In genomic region chr7:79660291-79661150, GRCm38 (mm10) we compare ENCODE assay signal across 7 mouse cellular contexts. TPM values are rescaled to one million over a fixed set of nuclear protein-coding genes. Genes with fewer than 3 reads are reported as not detected.
DNase-seq lines count a peak whose midpoint lies in the region; ATAC-seq and TF ChIP-seq lines count a peak whose summit lies in the region.

No protein-coding gene starts in this region.

- H3K27ac ChIP-seq in left cerebral cortex, adult 2 months = no peak overlapping the region
- H3K27ac ChIP-seq in bone marrow, adult 2 months (ENCODE audit: control insufficient read depth, insufficient read depth, low read depth, low read length, poor library complexity) = peak overlapping the region; percentile 16; the same call in 1 of the 2 replicates
- no peak overlapping the region for H3K27ac ChIP-seq in forebrain, embryonic 16.5 days (ENCODE audit: low read length)
- peak overlapping the region; percentile 60 for H3K27ac ChIP-seq in liver, embryonic 13.5 days
- H3K27ac ChIP-seq in stomach, embryonic 16.5 days (ENCODE audit: low read length) = no peak overlapping the region

- no peak for TF ChIP-seq POLR2A in bone marrow, adult 2 months (IDR thresholded peaks at IDR 0.05; ENCODE audit: borderline replicate concordance, control insufficient read depth, low read depth, low read length)

- intact Hi-C loops in left cerebral cortex, adult 2 months (cut with DNase I) = no loop called here
- intact Hi-C loops in left cerebral cortex, postnatal 14 days (cut with DNase I) = loop anchor here (5.0 kb wide), 1 partner anchor 62 kb away; no protein-coding TSS in a partner anchor

- 0 out of 2 replicates have a peak, but pooled peaks have one; percentile 4 for ATAC-seq in forebrain, embryonic 16.5 days
- peak; percentile 30 for ATAC-seq in liver, embryonic 13.5 days (ENCODE audit: low read depth)
- ATAC-seq in stomach, embryonic 16.5 days (ENCODE audit: insufficient read depth, low FRiP score) = 0 out of 2 replicates have a peak, but pooled peaks have one; percentile 15

- peak overlapping the region; percentile 32 for H3K9ac ChIP-seq in forebrain, embryonic 16.5 days (replicated peaks; ENCODE audit: low read depth, low read length)
- H3K9ac ChIP-seq in liver, embryonic 13.5 days = peak overlapping the region; percentile 91
- peak overlapping the region; percentile 82 for H3K9ac ChIP-seq in stomach, embryonic 16.5 days (ENCODE audit: low read length)

- DNase-seq in left cerebral cortex, adult 2 months (ENCODE audit: extremely low spot score in 1 of 2, low spot score in 2 of 2) = no peak
- no peak for DNase-seq in left cerebral cortex, postnatal 14 days (ENCODE audit: low spot score in 2 of 2)
- DNase-seq in liver, embryonic 13.5 days = no peak
- no peak for DNase-seq in layer of hippocampus, postnatal 25 days (ENCODE audit: extremely low spot score in 1 of 2, low spot score in 1 of 2)

- H3K27me3 ChIP-seq in forebrain, embryonic 16.5 days (replicated peaks; ENCODE audit: control insufficient read depth, insufficient read depth, low read length) = no peaks in the 10 kb centered on the region
- no peaks in the 10 kb centered on the region for H3K27me3 ChIP-seq in liver, embryonic 13.5 days
- no peaks in the 10 kb centered on the region for H3K27me3 ChIP-seq in stomach, embryonic 16.5 days (ENCODE audit: control insufficient read depth, insufficient read depth, low read length)

- H3K4me1 ChIP-seq in bone marrow, adult 2 months (ENCODE audit: control insufficient read depth, insufficient read depth, low read length) = no peaks in the 10 kb centered on the region; the same call in 1 of the 2 replicates
- peaks cover 17% of the 10 kb centered on the region for H3K4me1 ChIP-seq in forebrain, embryonic 16.5 days (replicated peaks; ENCODE audit: control insufficient read depth, insufficient read depth, low read length)
- H3K4me1 ChIP-seq in liver, embryonic 13.5 days (replicated peaks) = peaks cover 41% of the 10 kb centered on the region
- peaks cover 21% of the 10 kb centered on the region for H3K4me1 ChIP-seq in stomach, embryonic 16.5 days (ENCODE audit: control insufficient read depth, insufficient read depth, low read length)

- TF ChIP-seq CTCF in left cerebral cortex, adult 2 months (IDR thresholded peaks at IDR 0.05) = no peak
- no peak for TF ChIP-seq CTCF in bone marrow, adult 2 months (IDR thresholded peaks at IDR 0.05; ENCODE audit: control insufficient read depth, insufficient read depth, low read length)

- peak overlapping the region; percentile 66 for H3K4me3 ChIP-seq in left cerebral cortex, adult 2 months
- H3K4me3 ChIP-seq in bone marrow, adult 2 months (replicated peaks; ENCODE audit: control insufficient read depth, low read depth, low read length) = peak overlapping the region; percentile 91
- H3K4me3 ChIP-seq in forebrain, embryonic 16.5 days (replicated peaks; ENCODE audit: low read length) = peak overlapping the region; percentile 59
- H3K4me3 ChIP-seq in liver, embryonic 13.5 days (replicated peaks) = peak overlapping the region; percentile 93
- peak overlapping the region; percentile 72 for H3K4me3 ChIP-seq in stomach, embryonic 16.5 days (replicated peaks; ENCODE audit: low read length)

- peak overlapping the region; percentile 64 for H3K4me2 ChIP-seq in forebrain, embryonic 16.5 days (ENCODE audit: low read length)
- peak overlapping the region; percentile 87 for H3K4me2 ChIP-seq in liver, embryonic 13.5 days
- peak overlapping the region; percentile 83 for H3K4me2 ChIP-seq in stomach, embryonic 16.5 days (ENCODE audit: low read depth, low read length)

- no peaks in the 10 kb centered on the region for H3K9me3 ChIP-seq in forebrain, embryonic 16.5 days (ENCODE audit: control insufficient read depth, low read length)
- H3K9me3 ChIP-seq in liver, embryonic 13.5 days (replicated peaks) = no peaks in the 10 kb centered on the region
- no peaks in the 10 kb centered on the region for H3K9me3 ChIP-seq in stomach, embryonic 16.5 days (replicated peaks; ENCODE audit: control insufficient read depth, low read length)

- no peaks in the 10 kb centered on the region for H3K36me3 ChIP-seq in forebrain, embryonic 16.5 days (ENCODE audit: control insufficient read depth, insufficient read depth)
- H3K36me3 ChIP-seq in liver, embryonic 13.5 days = peaks cover 23% of the 10 kb centered on the region
- H3K36me3 ChIP-seq in stomach, embryonic 16.5 days (ENCODE audit: control insufficient read depth, insufficient read depth, low read length) = no peaks in the 10 kb centered on the region

- under 1% methylated on average over 73 of the region's 73 CpGs for WGBS in bone marrow, adult 2 months
- WGBS in forebrain, embryonic 16.5 days = under 1% methylated on average over 72 of the region's 73 CpGs
- WGBS in liver, embryonic 13.5 days (ENCODE audit: insufficient replicate concordance) = under 1% methylated on average over 73 of the region's 73 CpGs
- under 1% methylated on average over 72 of the region's 73 CpGs for WGBS in stomach, embryonic 16.5 days

RNA-seq across cellular contexts. Expression of gene Ticrr, which starts 0.5 kb away (rescaled TPM):
- total RNA-seq in left cerebral cortex, adult 2 months (2021) = under 1 TPM in 1 of 2 experiments, not detected in 1; 0.11 TPM
- under 1 TPM; 0.22 to 0.63 TPM for total RNA-seq in left cerebral cortex, postnatal 14 days (2021)
- polyA plus RNA-seq in bone marrow, adult 2 months (2011; ENCODE audit: insufficient read depth, insufficient read length, low replicate concordance, missing spikeins) = 6.0 and 13.8 TPM in 2 replicates
- polyA plus RNA-seq in forebrain, embryonic 16.5 days (2015; fragmentation: Nextera tagmentation; extraction: Ambion mirVana) = 2.7 and 3.5 TPM in 2 replicates
- polyA plus RNA-seq in liver, embryonic 13.5 days (2015; fragmentation: Nextera tagmentation; extraction: Ambion mirVana) = 5.3 and 7.1 TPM in 2 replicates
- polyA plus RNA-seq in stomach, embryonic 16.5 days (2015; fragmentation: Nextera tagmentation; extraction: Ambion mirVana) = 4.2 and 5.2 TPM in 2 replicates
- total RNA-seq in layer of hippocampus, postnatal 25 days (2021) = under 1 TPM; 0.14 to 0.27 TPM

RNA-seq across cellular contexts. Expression of gene Rhcg, which starts 43.1 kb away (rescaled TPM):
- 1 to 10 TPM; 1.7 to 2.2 TPM for total RNA-seq in left cerebral cortex, adult 2 months (2021)
- 1 to 10 TPM; 1.7 to 3.0 TPM for total RNA-seq in left cerebral cortex, postnatal 14 days (2021)
- not detected in 2 replicates for polyA plus RNA-seq in bone marrow, adult 2 months (2011; ENCODE audit: insufficient read depth, insufficient read length, low replicate concordance, missing spikeins)
- 2.5 and 5.1 TPM in 2 replicates for polyA plus RNA-seq in forebrain, embryonic 16.5 days (2015; fragmentation: Nextera tagmentation; extraction: Ambion mirVana)
- 0.09 TPM in 1 of 2 replicates, not detected in the other for polyA plus RNA-seq in liver, embryonic 13.5 days (2015; fragmentation: Nextera tagmentation; extraction: Ambion mirVana)
- 0.35 TPM in 1 of 2 replicates, not detected in the other for polyA plus RNA-seq in stomach, embryonic 16.5 days (2015; fragmentation: Nextera tagmentation; extraction: Ambion mirVana)
- total RNA-seq in layer of hippocampus, postnatal 25 days (2021) = 1 to 10 TPM; 2.1 to 2.4 TPM

RNA-seq across cellular contexts. Expression of gene Kif7, which starts 55.0 kb away (rescaled TPM):
- total RNA-seq in left cerebral cortex, adult 2 months (2021) = 1 to 10 TPM; 1.4 to 1.7 TPM
- 1 to 10 TPM; 1.9 to 2.4 TPM for total RNA-seq in left cerebral cortex, postnatal 14 days (2021)
- polyA plus RNA-seq in bone marrow, adult 2 months (2011; ENCODE audit: insufficient read depth, insufficient read length, low replicate concordance, missing spikeins) = 0.29 and 1.00 TPM in 2 replicates
- polyA plus RNA-seq in forebrain, embryonic 16.5 days (2015; fragmentation: Nextera tagmentation; extraction: Ambion mirVana) = 2.3 TPM in 2 replicates
- 0.35 and 0.41 TPM in 2 replicates for polyA plus RNA-seq in liver, embryonic 13.5 days (2015; fragmentation: Nextera tagmentation; extraction: Ambion mirVana)
- polyA plus RNA-seq in stomach, embryonic 16.5 days (2015; fragmentation: Nextera tagmentation; extraction: Ambion mirVana) = 2.1 and 2.9 TPM in 2 replicates
- total RNA-seq in layer of hippocampus, postnatal 25 days (2021) = 1 to 10 TPM; 1.9 to 2.4 TPM

Comparison
In these comparisons a context has a peak if more than half of its experiments do, and no peak if none do; other contexts are left out.
1. H3K27ac ChIP-seq: peak in bone marrow, adult 2 months (single experiment) and liver, embryonic 13.5 days (single experiment); none in left cerebral cortex, adult 2 months (single experiment), forebrain, embryonic 16.5 days (single experiment) and stomach, embryonic 16.5 days (single experiment).
2. H3K9ac ChIP-seq: peak in every context shown above with its lines; median percentile 91 in liver, embryonic 13.5 days; 82 in stomach, embryonic 16.5 days; 32 in forebrain, embryonic 16.5 days.
3. Peak in every context shown above with its lines, with median percentiles within 50 percentile points of each other: H3K4me3 ChIP-seq, ATAC-seq and H3K4me2 ChIP-seq.